Mouse (Mus musculus) adrenal gland, adult 8-10 months (tissue): Measurements from ENCODE around the gene Aph1b. TPM values are rescaled to one million over a fixed set of nuclear protein-coding genes. Genes with fewer than 3 reads are reported as not detected.

Source experiments
- DNase-seq: peaks from one replicate; pipeline ENCODE4 v3.0.0; 2022
- total RNA-seq, 4 experiments: library from RNA; stranded (reverse); gene quantifications; 2 replicates each; pipeline ENCODE4 v1.2.4; 2022

Aph1b gene
- total RNA-seq, 4 experiments from 2014 or later, result 7.3 to 9.7 (median 8.5) TPM

GRCm38 (mm10) chr9:66739516-66739915, 55.8 kb downstream of the Aph1b start:
- DNase-seq, result no peak

GRCm38 (mm10) chr9:66736551-66736950, 58.7 kb downstream of the Aph1b start:
- peak; percentile 12 for DNase-seq

- DNase-seq, result no peak
Observed at GRCm38 (mm10) chr9:66736016-66736415, 59.3 kb downstream of the Aph1b start.

GRCm38 (mm10) chr9:66735122-66735521, 60.2 kb downstream of the Aph1b start:
- no peak for DNase-seq

GRCm38 (mm10) chr9:66734568-66734967, 60.7 kb downstream of the Aph1b start:
- no peak for DNase-seq

GRCm38 (mm10) chr9:66732791-66733691, 62.2 kb downstream of the Aph1b start:
- DNase-seq, result no peak

GRCm38 (mm10) chr9:66731284-66731683, 64.0 kb downstream of the Aph1b start:
- no peak for DNase-seq

GRCm38 (mm10) chr9:66730556-66730955, 64.7 kb downstream of the Aph1b start:
- no peak for DNase-seq

GRCm38 (mm10) chr9:66727333-66727732, 68.0 kb downstream of the Aph1b start:
- DNase-seq, result no peak

GRCm38 (mm10) chr9:66725591-66725990, 69.7 kb downstream of the Aph1b start:
- no peak for DNase-seq

Other genes with a start within 250 kb of the Aph1b start
- 10 to 100 TPM; 37.2 to 53.7 (median 45.7) TPM for gene Usp3, start 202.3 kb downstream of the Aph1b start, total RNA-seq
- gene Car12, start 81.8 kb downstream of the Aph1b start, total RNA-seq, result 1 to 10 TPM in 1 of 4 experiments, under 1 TPM in 3; 0.31 to 1.5 (median 0.65) TPM
- under 1 TPM; 0.20 to 0.62 (median 0.36) TPM for gene Gm10647, start 1.5 kb upstream of the Aph1b start, total RNA-seq
- gene Aph1c, start 39.2 kb upstream of the Aph1b start, total RNA-seq, result 10 to 100 TPM in 1 of 4 experiments, 1 to 10 TPM in 3; 7.1 to 10.7 (median 8.0) TPM
- gene Rab8b, start 124.2 kb upstream of the Aph1b start, total RNA-seq, result 10 to 100 TPM; 15.3 to 30.9 (median 23.9) TPM
- 100 to 1,000 TPM; 240 to 306 (median 275) TPM for gene Rps27l, start 150.6 kb upstream of the Aph1b start, total RNA-seq
- gene Lactb, start 180.0 kb upstream of the Aph1b start, total RNA-seq, result 10 to 100 TPM; 15.8 to 19.2 (median 17.8) TPM